Mouse (Mus musculus) embryonic fibroblast, embryonic 13.5 days (primary cell): ENCODE results near the gene Gm42906. TPM values are rescaled to one million over a fixed set of nuclear protein-coding genes. Genes with fewer than 3 reads are reported as not detected.

ENCODE experiments used
- H3K27ac ChIP-seq: 2 replicates; pipeline ENCODE4 v1.5.1; 2012; ENCODE audit warnings: low read length, control low read depth, inconsistent platforms; ENCODE audit not compliant: insufficient read depth
- H3K4me1 ChIP-seq: 2 replicates; pipeline ENCODE4 v1.6.1; 2011; ENCODE audit warnings: low read length; ENCODE audit not compliant: control insufficient read depth, insufficient read depth
- H3K4me3 ChIP-seq: 2 replicates; pipeline ENCODE4 v1.5.1; 2011; ENCODE audit warnings: mild to moderate bottlenecking, control low read depth, low read length; ENCODE audit not compliant: insufficient read depth
- CTCF ChIP-seq: IDR thresholded peaks from 2 replicates; pipeline ENCODE4 v1.5.1; 2011; ENCODE audit warnings: mild to moderate bottlenecking, control low read depth, low read length, moderate library complexity, borderline replicate concordance; ENCODE audit not compliant: insufficient read depth
- POLR2A ChIP-seq: IDR thresholded peaks from 2 replicates; pipeline ENCODE4 v1.6.1; 2011; ENCODE audit warnings: low read depth, mild to moderate bottlenecking, control low read depth, low read length, moderate library complexity
- polyA plus RNA-seq: library from polyadenylated mRNA; stranded (reverse); fragments of >200 nt; gene quantifications from 2 replicates; pipeline ENCODE4 v1.2.4, GENCODE M21; 2011; ENCODE audit warnings: low read depth; ENCODE audit not compliant: missing spikeins, insufficient read length

The Gm42906 gene
- polyA plus RNA-seq, 1 experiment = not detected

DNA sequence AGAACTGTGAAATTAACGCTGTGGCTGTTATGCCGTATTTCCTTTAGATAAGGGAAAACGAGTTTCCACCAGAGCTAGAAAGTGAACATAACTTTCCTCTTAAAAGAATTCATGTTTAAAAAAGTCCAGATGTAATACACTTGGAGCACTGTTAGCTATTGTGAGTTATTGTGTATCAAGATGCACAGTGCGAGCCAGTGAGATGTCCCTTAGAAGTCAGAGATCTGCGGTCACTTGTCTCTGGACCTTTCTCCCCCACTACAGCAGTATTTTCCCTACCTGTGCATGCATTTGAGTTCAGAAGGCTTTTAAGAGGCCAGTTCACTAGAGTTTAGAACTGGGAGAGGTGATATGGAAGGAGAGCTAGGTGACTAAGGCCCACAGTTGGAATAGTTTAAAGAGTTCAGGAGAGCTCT lies 58.6 kb downstream of the Gm42906 start:
- Histone ChIP-seq H3K4me1 (peaks cover 4% of the 10 kb centered on the region), H3K27ac (peak overlapping the region; percentile 96), H3K4me3 (peak overlapping the region; percentile 41; the same call in 1 of the 2 replicates)
- no peak for TF ChIP-seq CTCF
- TF ChIP-seq POLR2A = no peak

- peaks cover 3% of the 10 kb centered on the region for H3K4me1 ChIP-seq
- H3K4me3 ChIP-seq = peak overlapping the region; percentile 54
- peak overlapping the region; percentile 96 for H3K27ac ChIP-seq
- TF ChIP-seq CTCF = peak; percentile 70
- TF ChIP-seq POLR2A = peak; percentile 82
Measured at GRCm38 (mm10) chr5:151368395-151369190, 59.4 kb downstream of the Gm42906 start.

- no peak for TF ChIP-seq POLR2A
- Histone ChIP-seq H3K4me1 (peaks cover 4% of the 10 kb centered on the region), H3K27ac (peak overlapping the region; percentile 87), H3K4me3 (peak overlapping the region; percentile 54)
Measured at GRCm38 (mm10) chr5:151367881-151368394, 60.0 kb downstream of the Gm42906 start.

GRCm38 (mm10) chr5:151367317-151367716 lies 60.6 kb downstream of the Gm42906 start:
- Histone ChIP-seq H3K4me3 (peak overlapping the region; percentile 54; the same call in 1 of the 2 replicates), H3K4me1 (peaks cover 4% of the 10 kb centered on the region), H3K27ac (peak overlapping the region; percentile 87; the same call in 1 of the 2 replicates)
- TF ChIP-seq POLR2A = no peak
- no peak for TF ChIP-seq CTCF

GRCm38 (mm10) chr5:151363343-151364000 lies 64.5 kb downstream of the Gm42906 start:
- Histone ChIP-seq H3K27ac (no peak overlapping the region), H3K4me3 (no peak overlapping the region), H3K4me1 (peaks cover 2% of the 10 kb centered on the region; the same call in 1 of the 2 replicates)
- no peak for TF ChIP-seq POLR2A
- no peak for TF ChIP-seq CTCF

GRCm38 (mm10) chr5:151349616-151350015 lies 78.3 kb downstream of the Gm42906 start:
- no peak overlapping the region for H3K27ac ChIP-seq
- H3K4me1 ChIP-seq = no peaks in the 10 kb centered on the region; the same call in 1 of the 2 replicates
- no peak for TF ChIP-seq CTCF
- TF ChIP-seq POLR2A = no peak
- no peak overlapping the region for H3K4me3 ChIP-seq

DNA sequence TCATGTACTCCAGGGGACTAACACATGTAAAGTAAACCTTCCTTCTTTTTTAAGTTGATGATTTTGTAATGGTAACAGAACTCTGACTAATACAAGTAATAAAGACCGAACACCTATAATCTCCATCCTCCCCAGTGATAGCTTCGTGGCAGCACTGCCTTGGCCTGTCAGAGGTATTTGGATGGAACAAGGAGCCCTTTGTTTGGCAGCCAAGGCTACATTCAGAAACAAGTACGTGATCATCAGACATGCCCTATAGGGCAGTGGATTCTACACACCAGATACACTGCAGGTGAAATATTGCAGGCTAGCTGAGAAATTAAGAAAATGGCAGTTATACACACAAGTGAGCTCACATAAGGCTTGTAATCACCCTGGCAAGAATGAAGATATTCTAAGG lies 79.5 kb downstream of the Gm42906 start:
- H3K4me1 ChIP-seq = no peaks in the 10 kb centered on the region; the same call in 1 of the 2 replicates
- no peak overlapping the region for H3K4me3 ChIP-seq
- no peak overlapping the region for H3K27ac ChIP-seq
- TF ChIP-seq POLR2A (no peak), CTCF (no peak)

DNA sequence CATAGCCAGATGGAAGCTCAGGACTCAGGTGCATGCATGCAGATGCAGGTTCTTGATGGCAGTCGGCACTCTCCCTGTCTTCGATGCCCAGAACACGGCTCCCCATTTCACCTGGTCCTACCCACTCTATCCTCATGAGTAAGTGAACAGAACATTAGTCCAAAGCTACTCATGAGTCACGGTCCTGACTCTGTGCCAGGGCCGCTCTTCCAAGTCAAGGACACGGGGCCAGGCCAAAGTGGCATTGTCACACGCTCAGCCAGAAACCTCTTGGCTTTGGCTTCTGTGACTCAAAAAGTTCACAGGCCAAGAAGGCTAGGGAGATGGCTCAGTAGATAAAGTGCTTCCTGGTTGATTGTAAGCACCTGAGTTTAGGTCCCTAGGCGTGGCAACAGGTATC lies 81.3 kb downstream of the Gm42906 start:
- TF ChIP-seq POLR2A (no peak), CTCF (no peak)
- Histone ChIP-seq H3K4me1 (peaks cover 5% of the 10 kb centered on the region), H3K27ac (no peak overlapping the region), H3K4me3 (no peak overlapping the region)

- Histone ChIP-seq H3K4me3 (no peak overlapping the region), H3K27ac (no peak overlapping the region), H3K4me1 (peaks cover 5% of the 10 kb centered on the region)
- TF ChIP-seq CTCF (no peak), POLR2A (no peak)
Measured at GRCm38 (mm10) chr5:151344737-151345136, 83.2 kb downstream of the Gm42906 start.

- H3K4me1 ChIP-seq = peaks cover 3% of the 10 kb centered on the region; the same call in 1 of the 2 replicates
- TF ChIP-seq CTCF (no peak), POLR2A (no peak)
- no peak overlapping the region for H3K4me3 ChIP-seq
- no peak overlapping the region for H3K27ac ChIP-seq
Measured at GRCm38 (mm10) chr5:151333686-151334085, 94.3 kb downstream of the Gm42906 start.
